Mouse (Mus musculus): ENCODE measurements around the gene Syt3. TPM values are rescaled to one million over a fixed set of nuclear protein-coding genes. Genes with fewer than 3 reads are reported as not detected.

The Syt3 gene
- 35.5 and 41.6 TPM in 2 replicates for polyA plus RNA-seq (2012; rRNA removed)

DNA sequence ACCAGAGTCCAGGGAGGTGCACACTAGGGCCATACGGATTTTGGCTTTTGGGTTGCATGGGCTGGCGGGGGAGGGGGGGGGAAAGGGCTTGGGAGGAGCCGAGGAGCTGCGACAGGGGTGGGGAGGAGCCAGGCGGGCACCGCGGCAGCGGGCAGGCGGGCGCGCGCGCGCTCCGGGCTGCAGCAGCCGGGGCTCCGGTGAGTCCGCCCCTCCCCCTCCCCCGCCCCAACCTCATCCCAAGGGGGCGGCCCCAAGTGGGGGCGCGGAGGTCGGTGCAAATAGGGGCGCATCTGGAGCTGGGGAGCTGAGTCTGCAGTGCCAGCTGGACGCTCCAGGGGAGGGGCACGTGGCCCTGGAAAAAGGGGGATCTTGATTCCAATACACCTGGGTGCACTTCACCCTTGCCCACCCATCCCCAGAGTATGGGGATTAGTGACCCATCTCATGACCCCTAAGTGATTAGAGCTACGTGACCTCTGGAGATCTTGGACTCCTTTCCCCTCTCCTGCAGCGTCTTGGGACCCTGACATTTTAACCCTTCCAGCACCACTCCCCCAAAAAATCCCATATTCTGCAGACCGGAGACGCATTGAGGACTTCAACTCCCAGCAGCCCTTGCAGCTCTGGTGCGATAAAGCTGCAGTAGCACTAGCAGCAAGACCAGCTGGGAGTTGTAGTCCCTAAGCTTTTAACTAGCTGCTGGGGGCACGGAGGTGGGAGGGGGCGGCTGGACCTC, at the start of gene Syt3:
Gene Syt3 (plus strand): TSS at position 123 of the 736 bp plus-strand sequence.
- peak; percentile 93 for DNase-seq (ENCODE audit: low read depth)
- no peak for TF ChIP-seq CTCF (IDR thresholded peaks at IDR 0.05; ENCODE audit: borderline replicate concordance, extremely low read depth, insufficient read depth, insufficient read length)
- TF ChIP-seq POLR2A (IDR thresholded peaks at IDR 0.05; ENCODE audit: borderline replicate concordance, extremely low read depth, insufficient read depth, insufficient read length, poor library complexity, severe bottlenecking), result no peak

DNA sequence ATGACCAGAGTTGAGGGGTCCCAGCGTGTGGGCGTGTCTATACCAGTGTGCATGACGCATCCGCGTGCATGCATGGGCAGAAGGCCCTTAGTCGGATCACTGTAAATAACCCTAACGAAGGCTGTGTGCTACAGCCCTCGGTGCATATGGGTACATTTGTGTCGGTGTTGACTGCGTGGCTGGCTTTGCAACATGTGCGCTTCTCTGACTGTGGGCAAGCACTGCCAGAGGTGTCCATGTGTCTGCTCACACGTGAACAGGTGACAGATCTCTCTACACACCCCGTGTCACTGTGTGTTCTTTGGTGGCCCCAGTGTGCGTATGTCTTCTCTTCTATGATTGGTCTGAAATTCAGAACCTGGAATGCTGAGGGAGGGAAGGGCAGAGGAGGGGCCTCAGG, 49.8 kb upstream of the Syt3 start:
- DNase-seq (ENCODE audit: low read depth), result no peak
- TF ChIP-seq POLR2A (IDR thresholded peaks at IDR 0.05; ENCODE audit: borderline replicate concordance, extremely low read depth, insufficient read depth, insufficient read length, poor library complexity, severe bottlenecking), result no peak
- no peak for TF ChIP-seq CTCF (IDR thresholded peaks at IDR 0.05; ENCODE audit: borderline replicate concordance, extremely low read depth, insufficient read depth, insufficient read length)

DNA sequence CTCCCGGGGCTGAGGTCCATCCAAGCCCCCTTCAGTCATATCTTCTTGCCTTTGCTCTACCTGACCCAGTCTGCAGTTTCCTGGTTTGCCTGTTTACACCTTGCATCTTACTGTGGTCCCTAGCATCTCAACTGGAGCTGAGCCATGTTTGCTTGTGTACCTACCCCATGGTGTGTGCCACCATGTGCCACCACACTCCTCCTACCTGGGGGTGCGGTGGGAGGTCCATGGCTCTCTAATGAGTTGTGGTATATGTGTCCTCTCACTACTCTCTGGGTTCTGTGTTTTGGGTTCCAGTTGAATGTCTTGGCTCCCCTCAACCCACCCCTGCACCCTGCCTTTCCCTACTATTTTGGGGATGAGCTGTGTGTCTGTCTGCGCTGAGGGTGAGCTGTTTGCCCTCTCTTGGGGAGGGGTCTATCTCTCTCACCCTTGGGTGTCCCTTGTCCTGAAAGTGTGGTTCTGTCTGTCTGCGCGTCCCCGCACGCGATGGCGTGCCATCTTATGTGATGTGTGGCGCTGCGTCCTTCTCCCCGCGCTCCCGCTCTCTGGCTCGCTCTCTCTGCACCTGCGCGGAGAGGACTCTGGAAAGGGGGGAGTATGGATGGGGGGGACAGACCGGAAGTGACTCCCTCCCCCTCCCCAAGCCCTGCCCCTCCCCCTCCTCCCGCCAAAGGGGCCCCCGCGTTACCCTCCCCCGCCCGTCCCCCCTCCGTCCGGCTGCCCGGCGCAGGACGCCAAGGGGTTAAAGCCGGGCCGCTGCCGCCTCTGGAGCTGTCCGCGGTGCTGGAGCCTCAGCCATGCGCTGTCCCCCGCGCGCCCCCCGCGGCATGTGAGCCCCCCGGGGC, 48.6 kb upstream of the Syt3 start:
- no peak for TF ChIP-seq POLR2A (IDR thresholded peaks at IDR 0.05; ENCODE audit: borderline replicate concordance, extremely low read depth, insufficient read depth, insufficient read length, poor library complexity, severe bottlenecking)
- TF ChIP-seq CTCF (IDR thresholded peaks at IDR 0.05; ENCODE audit: borderline replicate concordance, extremely low read depth, insufficient read depth, insufficient read length), result no peak
- DNase-seq (ENCODE audit: low read depth), result peak; percentile 88

DNA sequence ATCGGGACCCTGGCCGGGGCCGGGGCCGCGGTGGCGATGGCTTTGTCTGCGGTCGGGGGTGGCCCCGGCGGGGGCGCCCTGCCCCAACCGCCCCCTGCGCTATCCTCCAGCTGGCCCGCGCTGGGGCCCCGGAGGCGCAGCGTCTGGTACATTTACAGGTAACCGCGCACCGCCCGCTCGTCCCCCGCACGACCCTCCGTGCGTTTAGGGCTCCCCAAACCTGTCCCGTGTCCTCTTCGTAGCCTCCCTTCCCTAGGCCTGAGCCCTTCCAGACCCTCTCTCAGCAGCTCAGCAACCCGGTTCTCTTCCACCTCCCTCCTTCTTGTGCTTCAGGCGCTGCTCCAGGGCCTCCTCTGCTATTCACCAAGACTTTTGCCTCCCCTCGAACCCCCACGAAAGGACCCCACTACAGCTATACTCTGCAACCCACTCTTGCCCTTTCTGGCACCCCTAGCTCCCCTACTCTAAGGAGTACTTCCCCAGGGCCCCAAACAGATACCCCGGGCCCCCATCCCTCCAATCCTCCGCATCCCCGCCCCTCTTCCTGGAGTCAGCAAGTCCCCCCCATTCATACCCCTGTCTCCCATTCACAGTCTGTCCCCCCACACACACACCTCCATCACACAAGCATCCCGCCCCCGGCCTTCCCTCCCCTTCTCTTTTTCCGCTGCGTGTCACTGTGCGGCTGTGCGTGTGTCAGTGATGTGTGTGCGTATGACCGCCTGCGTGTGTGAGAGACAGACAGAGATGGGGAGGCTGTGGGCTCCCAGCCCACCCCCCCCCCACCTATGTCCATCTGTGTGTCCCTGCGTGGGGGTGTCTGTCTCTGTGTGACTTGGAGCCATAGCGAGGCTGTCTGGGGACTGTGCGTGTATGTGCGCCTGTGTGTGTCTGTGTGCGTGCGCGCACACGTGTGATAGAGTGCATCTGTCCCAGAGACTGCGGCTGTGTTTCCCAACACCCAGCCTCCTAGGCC, 47.6 kb upstream of the Syt3 start:
- DNase-seq (ENCODE audit: low read depth), result peak; percentile 79
- TF ChIP-seq CTCF (IDR thresholded peaks at IDR 0.05; ENCODE audit: borderline replicate concordance, extremely low read depth, insufficient read depth, insufficient read length), result no peak
- no peak for TF ChIP-seq POLR2A (IDR thresholded peaks at IDR 0.05; ENCODE audit: borderline replicate concordance, extremely low read depth, insufficient read depth, insufficient read length, poor library complexity, severe bottlenecking)

DNA sequence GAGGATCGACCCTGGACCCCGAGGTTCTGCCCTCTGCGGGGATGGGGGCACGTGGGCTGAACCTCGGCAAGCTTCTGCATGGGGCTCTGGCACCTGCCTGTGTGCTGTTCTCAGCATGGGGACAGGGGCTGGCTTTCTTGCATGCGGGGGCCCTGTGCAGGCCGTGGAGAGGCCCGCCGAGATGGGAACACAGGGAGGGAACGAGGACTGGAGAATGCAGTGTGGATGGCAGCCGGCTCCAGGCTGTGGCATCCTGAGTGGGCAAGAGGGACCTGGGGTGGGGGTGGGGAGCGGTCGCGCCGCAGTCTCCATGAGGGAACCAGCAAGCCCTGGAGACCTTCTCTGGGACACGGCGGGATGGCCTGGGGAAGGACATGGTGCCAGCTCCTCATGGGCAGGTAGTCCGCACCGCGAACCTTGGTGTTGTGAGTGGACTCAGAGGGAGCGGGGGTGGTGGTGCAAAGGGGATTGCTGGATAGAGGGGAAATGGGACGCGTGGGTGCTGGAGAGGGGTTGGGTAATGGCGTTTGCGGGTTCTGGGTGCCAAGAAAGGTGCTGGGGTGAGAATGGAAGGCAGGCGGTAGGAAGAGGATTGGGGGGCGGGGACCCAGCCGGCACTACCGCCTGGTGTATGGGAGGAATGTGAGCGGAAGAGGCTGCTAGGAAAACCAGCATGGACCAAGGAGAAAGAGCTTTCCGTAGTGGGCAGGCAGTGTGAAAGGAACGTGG, 46.6 kb upstream of the Syt3 start:
- TF ChIP-seq CTCF (IDR thresholded peaks at IDR 0.05; ENCODE audit: borderline replicate concordance, extremely low read depth, insufficient read depth, insufficient read length) (no peak), POLR2A (IDR thresholded peaks at IDR 0.05; ENCODE audit: borderline replicate concordance, extremely low read depth, insufficient read depth, insufficient read length, poor library complexity, severe bottlenecking) (no peak)
- DNase-seq (ENCODE audit: low read depth), result peak; percentile 22

DNA sequence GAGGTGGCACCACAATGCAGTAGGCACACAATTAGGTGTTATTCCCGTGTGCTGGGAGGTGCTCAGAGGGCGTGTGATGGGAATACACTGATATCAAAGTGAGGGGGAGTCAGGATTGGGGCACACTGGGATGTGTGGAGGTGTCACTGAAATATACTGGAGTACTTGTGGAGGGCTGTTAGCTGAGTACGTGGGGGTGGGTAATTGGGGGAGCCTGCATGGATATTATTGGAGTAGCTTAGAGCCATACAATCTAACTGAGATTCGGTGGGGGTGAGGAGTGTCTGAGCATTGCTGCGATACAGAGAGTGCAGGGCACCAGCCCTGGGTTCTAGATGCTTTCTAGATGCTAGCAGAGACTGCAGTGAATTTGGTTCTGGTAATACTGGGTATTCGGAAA, 43.7 kb upstream of the Syt3 start:
- TF ChIP-seq CTCF (IDR thresholded peaks at IDR 0.05; ENCODE audit: borderline replicate concordance, extremely low read depth, insufficient read depth, insufficient read length) (no peak), POLR2A (IDR thresholded peaks at IDR 0.05; ENCODE audit: borderline replicate concordance, extremely low read depth, insufficient read depth, insufficient read length, poor library complexity, severe bottlenecking) (no peak)

DNA sequence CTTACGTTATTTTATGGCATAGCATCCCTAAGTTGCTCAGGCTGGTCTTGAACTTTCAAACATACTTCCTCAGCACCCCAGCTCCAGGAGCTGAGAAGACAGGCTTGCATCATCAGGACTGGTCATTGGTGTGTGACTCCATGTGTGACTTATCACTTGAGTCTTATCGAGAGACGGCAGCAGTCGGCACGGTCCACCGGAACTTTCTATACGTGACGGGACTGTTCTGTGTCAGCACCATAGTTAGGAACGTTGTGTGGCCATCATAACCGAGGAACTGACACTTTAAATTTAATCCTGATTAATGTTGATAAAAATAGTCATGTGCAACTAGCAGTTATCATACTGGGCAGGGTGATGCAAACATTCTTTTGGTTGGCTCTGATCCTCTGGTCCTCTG, 42.8 kb upstream of the Syt3 start:
- no peak for TF ChIP-seq POLR2A (IDR thresholded peaks at IDR 0.05; ENCODE audit: borderline replicate concordance, extremely low read depth, insufficient read depth, insufficient read length, poor library complexity, severe bottlenecking)
- no peak for TF ChIP-seq CTCF (IDR thresholded peaks at IDR 0.05; ENCODE audit: borderline replicate concordance, extremely low read depth, insufficient read depth, insufficient read length)
- no peak for DNase-seq (ENCODE audit: low read depth)

More for the DNA sequence above, 43.7 kb upstream of the Syt3 start:
- DNase-seq (ENCODE audit: low read depth), result no peak

DNA sequence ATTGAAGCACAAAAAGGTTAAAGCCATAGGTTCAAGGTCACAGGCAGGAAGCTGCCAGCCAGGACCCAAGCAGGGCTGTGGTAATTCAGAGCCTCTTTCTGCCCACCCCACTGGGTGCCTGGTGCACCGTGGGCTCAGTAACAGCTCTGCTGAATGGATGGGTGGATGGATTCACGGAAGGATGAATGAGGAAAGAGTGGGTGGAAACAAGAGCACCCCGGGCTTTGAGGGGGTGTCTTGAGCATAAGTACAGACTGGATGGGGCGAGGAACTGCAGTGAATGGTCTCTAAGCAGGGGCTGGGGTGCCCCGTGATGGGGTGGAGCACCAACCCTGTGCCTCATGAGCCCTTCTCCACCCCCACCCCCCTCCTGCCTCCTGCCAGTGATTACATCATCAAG, 42.2 kb upstream of the Syt3 start:
- DNase-seq (ENCODE audit: low read depth), result no peak
- TF ChIP-seq POLR2A (IDR thresholded peaks at IDR 0.05; ENCODE audit: borderline replicate concordance, extremely low read depth, insufficient read depth, insufficient read length, poor library complexity, severe bottlenecking) (no peak), CTCF (IDR thresholded peaks at IDR 0.05; ENCODE audit: borderline replicate concordance, extremely low read depth, insufficient read depth, insufficient read length) (no peak)

DNA sequence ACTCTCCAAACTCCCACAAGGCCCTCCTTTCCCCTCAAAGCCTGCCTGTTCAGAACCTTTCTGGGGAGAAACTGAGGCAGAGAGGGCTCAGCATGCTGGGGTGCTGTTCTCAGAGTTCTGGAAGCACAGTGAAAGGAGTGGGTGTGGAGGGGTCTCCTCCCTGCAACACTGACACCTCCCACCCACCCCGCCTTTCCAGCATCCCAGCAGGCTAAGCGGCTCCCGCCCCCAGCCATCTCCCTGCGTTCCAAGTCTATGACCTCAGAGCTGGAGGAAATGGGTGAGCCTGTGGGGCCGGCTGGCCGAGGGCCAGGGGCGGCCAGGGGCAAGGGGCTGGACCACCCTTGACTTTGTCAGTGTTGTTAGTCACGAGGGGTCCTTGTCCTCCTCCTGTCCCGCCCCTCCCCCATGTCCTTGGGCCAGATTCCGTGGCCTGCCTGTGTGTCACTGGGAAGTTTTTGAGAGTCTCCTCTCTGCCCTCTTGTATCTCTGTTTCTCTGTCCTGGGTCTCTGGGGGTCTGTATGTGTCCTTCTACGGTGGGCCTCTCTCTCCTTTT, 40.4 kb upstream of the Syt3 start:
- TF ChIP-seq POLR2A (IDR thresholded peaks at IDR 0.05; ENCODE audit: borderline replicate concordance, extremely low read depth, insufficient read depth, insufficient read length, poor library complexity, severe bottlenecking), result no peak
- TF ChIP-seq CTCF (IDR thresholded peaks at IDR 0.05; ENCODE audit: borderline replicate concordance, extremely low read depth, insufficient read depth, insufficient read length), result no peak
- DNase-seq (ENCODE audit: low read depth), result no peak

DNA sequence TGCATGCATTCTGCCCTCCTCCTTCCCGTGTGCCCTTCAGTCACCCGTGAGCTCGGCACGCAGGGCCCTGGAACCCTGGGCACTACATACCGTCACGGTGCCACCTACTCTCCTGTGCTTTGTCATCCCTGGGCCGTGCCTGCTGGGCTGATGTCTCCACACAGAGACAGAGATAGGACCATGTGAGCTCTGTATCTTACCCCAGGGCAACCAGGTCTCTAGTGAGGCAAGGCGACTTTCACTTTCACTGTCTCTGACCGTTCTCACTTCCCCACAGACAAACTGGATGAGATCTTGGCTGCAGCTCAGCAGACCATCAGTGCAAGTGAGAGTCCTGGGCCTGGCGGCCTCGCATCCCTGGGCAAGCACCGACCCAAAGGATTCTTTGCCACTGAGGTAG, 39.3 kb upstream of the Syt3 start:
- no peak for TF ChIP-seq CTCF (IDR thresholded peaks at IDR 0.05; ENCODE audit: borderline replicate concordance, extremely low read depth, insufficient read depth, insufficient read length)
- TF ChIP-seq POLR2A (IDR thresholded peaks at IDR 0.05; ENCODE audit: borderline replicate concordance, extremely low read depth, insufficient read depth, insufficient read length, poor library complexity, severe bottlenecking), result no peak
- no peak for DNase-seq (ENCODE audit: low read depth)
